8 mouse cellular contexts compared by ENCODE assay signal in the genomic region with DNA sequence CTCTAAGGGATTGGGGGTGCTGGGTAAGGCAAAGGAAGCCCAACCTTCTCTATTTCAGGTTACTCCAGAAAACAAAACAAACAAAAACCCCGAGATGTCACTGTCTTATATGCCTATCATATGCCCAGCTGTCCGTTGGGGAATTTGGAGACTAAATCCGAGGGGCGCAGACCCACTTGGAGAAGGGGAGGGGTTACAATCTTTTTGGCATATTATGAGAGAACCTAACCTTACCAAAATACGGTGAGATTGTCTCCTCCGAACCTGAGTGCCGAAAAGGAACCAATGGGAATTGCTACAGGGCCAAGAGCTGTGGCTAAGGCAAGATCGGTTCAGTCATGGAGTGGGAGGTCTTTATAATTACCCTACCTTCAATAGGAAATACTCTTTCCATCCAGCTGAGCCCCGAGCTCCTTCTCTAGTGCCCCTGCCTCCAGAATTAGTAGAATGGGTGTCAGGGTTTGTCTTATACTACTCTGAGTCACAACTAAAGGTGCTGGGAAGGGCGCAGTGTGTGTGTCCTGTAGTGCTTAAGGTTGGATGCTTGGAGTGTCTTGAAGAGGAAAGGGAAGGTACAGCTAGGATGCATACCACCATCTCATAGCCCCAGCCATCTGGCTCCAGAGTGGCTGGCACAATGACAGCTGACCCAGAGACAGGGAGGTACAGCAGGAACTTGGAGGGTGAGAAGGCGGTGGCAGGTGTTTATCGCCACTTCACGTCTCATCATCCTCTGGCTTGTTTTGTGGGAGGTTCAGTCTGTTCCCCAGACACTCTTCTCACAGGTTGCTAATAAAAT. TPM values are rescaled to one million over a fixed set of nuclear protein-coding genes. Genes with fewer than 3 reads are reported as not detected.
DNase-seq lines count a peak whose midpoint lies in the region; ATAC-seq and TF ChIP-seq lines count a peak whose summit lies in the region.

No protein-coding gene starts in this region.

- H3K27ac ChIP-seq in heart, embryonic 14.5 days (replicated peaks in 1 of 2; ENCODE audit: control insufficient read depth in 1 of 2, insufficient read depth in 1 of 2, low read depth in 2 of 2, low read length in 2 of 2): peak overlapping the region; percentile 93 to 98
- H3K27ac ChIP-seq in limb, embryonic 10.5 days: peak overlapping the region; percentile 90
- H3K27ac ChIP-seq in midbrain, embryonic 12.5 days (replicated peaks): peak overlapping the region; percentile 91
- peak overlapping the region; percentile 96 for H3K27ac ChIP-seq in testis, adult 2 months (ENCODE audit: control insufficient read depth, insufficient read depth, low read depth, low read length)

- no peak for ATAC-seq in heart, embryonic 14.5 days (ENCODE audit: insufficient number of reproducible peaks, insufficient read depth, low FRiP score, low read depth)
- no peak for ATAC-seq in midbrain, embryonic 12.5 days (ENCODE audit: low FRiP score, low read depth)

- DNase-seq in right cerebral cortex, postnatal 25 days: peak; percentile 15
- DNase-seq in right cerebral cortex, postnatal 14 days: no peak
- DNase-seq in cerebellum, adult 9-10 months: peak; percentile 73
- no peak for DNase-seq in limb, embryonic 10.5 days (ENCODE audit: low spot score)
- DNase-seq in layer of hippocampus, adult 8-10 months (ENCODE audit: low spot score in 2 of 2): no peak

- TF ChIP-seq POLR2A in testis, adult 2 months (IDR thresholded peaks at IDR 0.05; ENCODE audit: control insufficient read depth, low read depth, low read length): no peak

- H3K9ac ChIP-seq in heart, embryonic 14.5 days (ENCODE audit: low read length): peak overlapping the region; percentile 94
- H3K9ac ChIP-seq in midbrain, embryonic 12.5 days (replicated peaks): peak overlapping the region; percentile 83

- peaks cover 20% of the 10 kb centered on the region for H3K36me3 ChIP-seq in heart, embryonic 14.5 days (ENCODE audit: control insufficient read depth, insufficient read depth, low read length)
- peaks cover 24% of the 10 kb centered on the region for H3K36me3 ChIP-seq in limb, embryonic 10.5 days
- peaks cover 18% of the 10 kb centered on the region for H3K36me3 ChIP-seq in midbrain, embryonic 12.5 days
- peaks cover 1% of the 10 kb centered on the region; the same call in 1 of the 2 replicates for H3K36me3 ChIP-seq in testis, adult 2 months (ENCODE audit: control insufficient read depth, insufficient read depth, low read length)

- H3K4me1 ChIP-seq in heart, embryonic 14.5 days (ENCODE audit: control insufficient read depth in 2 of 2, insufficient read depth in 2 of 2, low read length in 2 of 2): peaks cover 23 to 55% of the 10 kb centered on the region in 2 experiments
- peaks cover 69% of the 10 kb centered on the region for H3K4me1 ChIP-seq in limb, embryonic 10.5 days
- peaks cover 55% of the 10 kb centered on the region for H3K4me1 ChIP-seq in midbrain, embryonic 12.5 days
- H3K4me1 ChIP-seq in testis, adult 2 months (ENCODE audit: control insufficient read depth, insufficient read depth, low read length): peaks cover 17% of the 10 kb centered on the region

- H3K9me3 ChIP-seq in heart, embryonic 14.5 days (ENCODE audit: control insufficient read depth, low read length): no peaks in the 10 kb centered on the region
- no peaks in the 10 kb centered on the region for H3K9me3 ChIP-seq in limb, embryonic 10.5 days (replicated peaks)
- no peaks in the 10 kb centered on the region for H3K9me3 ChIP-seq in midbrain, embryonic 12.5 days

- no peaks in the 10 kb centered on the region for H3K27me3 ChIP-seq in heart, embryonic 14.5 days (ENCODE audit: control insufficient read depth, insufficient read depth, low read length)
- no peaks in the 10 kb centered on the region for H3K27me3 ChIP-seq in limb, embryonic 10.5 days (ENCODE audit: low read depth, poor library complexity, severe bottlenecking)
- no peaks in the 10 kb centered on the region for H3K27me3 ChIP-seq in midbrain, embryonic 12.5 days
- H3K27me3 ChIP-seq in testis, adult 2 months (ENCODE audit: control insufficient read depth, insufficient read depth, low read length): no peaks in the 10 kb centered on the region

- H3K4me2 ChIP-seq in heart, embryonic 14.5 days (ENCODE audit: low read length): peak overlapping the region; percentile 96
- H3K4me2 ChIP-seq in midbrain, embryonic 12.5 days (replicated peaks): peak overlapping the region; percentile 90

- peak overlapping the region; percentile 91 for H3K4me3 ChIP-seq in heart, embryonic 14.5 days (ENCODE audit: control insufficient read depth in 1 of 2, insufficient read depth in 1 of 2, low read depth in 1 of 2, low read length in 2 of 2)
- H3K4me3 ChIP-seq in limb, embryonic 10.5 days: peak overlapping the region; percentile 86
- H3K4me3 ChIP-seq in midbrain, embryonic 12.5 days: peak overlapping the region; percentile 87
- peak overlapping the region; percentile 91 for H3K4me3 ChIP-seq in testis, adult 2 months (ENCODE audit: control insufficient read depth, low read depth, low read length)

- 25% methylated on average over 13 of the region's 13 CpGs for WGBS in heart, embryonic 14.5 days
- WGBS in limb, embryonic 10.5 days: 32% methylated on average over 13 of the region's 13 CpGs
- WGBS in midbrain, embryonic 12.5 days: 23% methylated on average over 13 of the region's 13 CpGs

- TF ChIP-seq CTCF in testis, adult 2 months (IDR thresholded peaks at IDR 0.05; ENCODE audit: control insufficient read depth, insufficient read depth, insufficient replicate concordance, low read depth, low read length): no peak

RNA-seq across cellular contexts. Expression of a gene that starts 2.3 kb away (rescaled TPM):
- 13.3 and 17.2 TPM in 2 replicates for polyA plus RNA-seq in heart, embryonic 14.5 days (2014; fragmentation: Nextera tagmentation; extraction: Ambion mirVana)
- 12.3 and 14.4 TPM in 2 replicates for polyA plus RNA-seq in limb, embryonic 10.5 days (2016; fragmentation: Nextera tagmentation; extraction: Ambion mirVana)
- polyA plus RNA-seq in midbrain, embryonic 12.5 days (2016; fragmentation: Nextera tagmentation; extraction: Ambion mirVana): 14.1 and 16.0 TPM in 2 replicates
- 90.5 and 100 TPM in 2 replicates for polyA plus RNA-seq in testis, adult 2 months (2012; rRNA removed)
- total RNA-seq in layer of hippocampus, adult 8-10 months (2022): 10 to 100 TPM; 38.8 to 50.0 (median 46.3) TPM

RNA-seq across cellular contexts. Expression of a gene that starts 10.6 kb away (rescaled TPM):
- polyA plus RNA-seq in heart, embryonic 14.5 days (2014; fragmentation: Nextera tagmentation; extraction: Ambion mirVana): 6,412 and 6,474 TPM in 2 replicates
- 2,336 and 2,543 TPM in 2 replicates for polyA plus RNA-seq in limb, embryonic 10.5 days (2016; fragmentation: Nextera tagmentation; extraction: Ambion mirVana)
- polyA plus RNA-seq in midbrain, embryonic 12.5 days (2016; fragmentation: Nextera tagmentation; extraction: Ambion mirVana): 1,976 and 1,998 TPM in 2 replicates
- polyA plus RNA-seq in testis, adult 2 months (2012; rRNA removed): 805 and 830 TPM in 2 replicates
- total RNA-seq in layer of hippocampus, adult 8-10 months (2022): 1,000 to 10,000 TPM; 1,554 to 1,727 (median 1,622) TPM

RNA-seq across cellular contexts. Expression of a gene that starts 34.9 kb away (rescaled TPM):
- 280 and 290 TPM in 2 replicates for polyA plus RNA-seq in heart, embryonic 14.5 days (2014; fragmentation: Nextera tagmentation; extraction: Ambion mirVana)
- 668 and 708 TPM in 2 replicates for polyA plus RNA-seq in limb, embryonic 10.5 days (2016; fragmentation: Nextera tagmentation; extraction: Ambion mirVana)
- polyA plus RNA-seq in midbrain, embryonic 12.5 days (2016; fragmentation: Nextera tagmentation; extraction: Ambion mirVana): 545 and 553 TPM in 2 replicates
- polyA plus RNA-seq in testis, adult 2 months (2012; rRNA removed): 41.6 and 42.7 TPM in 2 replicates
- total RNA-seq in layer of hippocampus, adult 8-10 months (2022): 100 to 1,000 TPM; 128 to 136 (median 133) TPM

RNA-seq across cellular contexts. Expression of a gene that starts 58.3 kb away (rescaled TPM):
- polyA plus RNA-seq in heart, embryonic 14.5 days (2014; fragmentation: Nextera tagmentation; extraction: Ambion mirVana): 540 and 614 TPM in 2 replicates
- polyA plus RNA-seq in limb, embryonic 10.5 days (2016; fragmentation: Nextera tagmentation; extraction: Ambion mirVana): 898 and 1,037 TPM in 2 replicates
- polyA plus RNA-seq in midbrain, embryonic 12.5 days (2016; fragmentation: Nextera tagmentation; extraction: Ambion mirVana): 716 and 742 TPM in 2 replicates
- polyA plus RNA-seq in testis, adult 2 months (2012; rRNA removed): 229 and 234 TPM in 2 replicates
- total RNA-seq in layer of hippocampus, adult 8-10 months (2022): 100 to 1,000 TPM; 310 to 353 (median 340) TPM

Comparison
In these comparisons a context has a peak if more than half of its experiments do, and no peak if none do; other contexts are left out.
1. DNase-seq: peak in right cerebral cortex, postnatal 25 days (single experiment) and cerebellum, adult 9-10 months (single experiment); none in right cerebral cortex, postnatal 14 days (single experiment), limb, embryonic 10.5 days (single experiment) and layer of hippocampus, adult 8-10 months (0 of 2).
2. Peak in every context shown above with its lines, with median percentiles within 50 percentile points of each other: H3K27ac ChIP-seq and H3K4me3 ChIP-seq.